Mouse (Mus musculus) gastrocnemius, postnatal 36 days (tissue): ENCODE measurements at regions not wholly inside any gene's neighbourhood (a gene's known extent, or its start where the extent isn't known, plus 50 kb on each side); places are given as distances from the start of the nearest gene placed in this dataset.

Experiments used
- DNase-seq, 2 experiments: peaks; one replicate each; pipeline ENCODE4 v3.0.0; 2022
- intact Hi-C: fragments of 180-260 bp; cut with DNase I; formaldehyde crosslinking; loops from one replicate; pipeline ENCODE4 v1.15.1; 2025

- DNase-seq, result no peak
- intact Hi-C loops, result no loop called here
Measured at GRCm38 (mm10) chr3:147252226-147252788, 400.1 kb downstream of the Ttll7 start.

GRCm38 (mm10) chr3:147252812-147253211, 400.6 kb downstream of the Ttll7 start:
- no peak for DNase-seq
- intact Hi-C loops, result no loop called here

GRCm38 (mm10) chr3:147254454-147254853, 402.3 kb downstream of the Ttll7 start:
- intact Hi-C loops, result no loop called here
- DNase-seq, result no peak

- DNase-seq, result no peak
- intact Hi-C loops, result no loop called here
Measured at GRCm38 (mm10) chr3:147260958-147261595, 408.9 kb downstream of the Ttll7 start.

GRCm38 (mm10) chr3:147266556-147266955, 414.4 kb downstream of the Ttll7 start:
- no peak for DNase-seq
- intact Hi-C loops, result no loop called here

- no peak for DNase-seq
- intact Hi-C loops, result no loop called here
Measured at GRCm38 (mm10) chr3:147273446-147273845, 421.3 kb downstream of the Ttll7 start.

GRCm38 (mm10) chr3:147278602-147279001, 426.4 kb downstream of the Ttll7 start:
- intact Hi-C loops, result no loop called here
- DNase-seq, result no peak

GRCm38 (mm10) chr3:147283724-147284123, 431.6 kb downstream of the Ttll7 start:
- intact Hi-C loops, result no loop called here
- DNase-seq, result no peak

GRCm38 (mm10) chr3:147284357-147284756, 432.2 kb downstream of the Ttll7 start:
- intact Hi-C loops, result no loop called here

GRCm38 (mm10) chr3:147285496-147285895, 433.3 kb downstream of the Ttll7 start:
- intact Hi-C loops, result no loop called here

More at GRCm38 (mm10) chr3:147284357-147284756, 432.2 kb downstream of the Ttll7 start:
- DNase-seq, result no peak

GRCm38 (mm10) chr3:147287503-147287902, 435.3 kb downstream of the Ttll7 start:
- DNase-seq, result no peak
- intact Hi-C loops, result no loop called here

More at GRCm38 (mm10) chr3:147285496-147285895, 433.3 kb downstream of the Ttll7 start:
- DNase-seq, result no peak

- no peak for DNase-seq
- intact Hi-C loops, result no loop called here
Measured at GRCm38 (mm10) chr3:147291696-147292327, 439.6 kb downstream of the Ttll7 start.

- intact Hi-C loops, result no loop called here
- DNase-seq, result no peak
Measured at GRCm38 (mm10) chr3:147298065-147298464, 445.9 kb downstream of the Ttll7 start.

- no peak for DNase-seq
- intact Hi-C loops, result no loop called here
Measured at GRCm38 (mm10) chr3:147325522-147325921, 473.4 kb downstream of the Ttll7 start.

GRCm38 (mm10) chr3:147334301-147334700, 482.1 kb downstream of the Ttll7 start:
- intact Hi-C loops, result no loop called here
- DNase-seq, result no peak

GRCm38 (mm10) chr3:147335286-147335685, 483.1 kb downstream of the Ttll7 start:
- DNase-seq, result no peak
- intact Hi-C loops, result no loop called here

GRCm38 (mm10) chr3:147339427-147339826, 487.3 kb downstream of the Ttll7 start:
- intact Hi-C loops, result no loop called here
- no peak for DNase-seq

GRCm38 (mm10) chr3:147347278-147348039, 495.3 kb downstream of the Ttll7 start:
- DNase-seq, result no peak
- intact Hi-C loops, result no loop called here

- no peak for DNase-seq
- intact Hi-C loops, result no loop called here
Measured at GRCm38 (mm10) chr3:147387077-147387476, 534.9 kb downstream of the Ttll7 start.

- intact Hi-C loops, result no loop called here
- no peak for DNase-seq
Measured at GRCm38 (mm10) chr3:147398298-147398697, 546.1 kb downstream of the Ttll7 start.

GRCm38 (mm10) chr3:147412274-147412673, 560.1 kb downstream of the Ttll7 start:
- no peak for DNase-seq
- intact Hi-C loops, result no loop called here
